8 mouse cellular contexts compared by ENCODE assay signal in genomic region chr19:59239124-59239817, GRCm38 (mm10). TPM values are rescaled to one million over a fixed set of nuclear protein-coding genes. Genes with fewer than 3 reads are reported as not detected.
A peak's percentile ranks its signal among the peaks of the same experiment; 100 is the strongest.
DNase-seq lines count a peak whose midpoint lies in the region; ATAC-seq lines count a peak whose summit lies in the region.

No protein-coding gene starts in this region.

- DNase-seq in R1 (ENCODE audit: low read depth, low spot score) = peak; percentile 80
- peak; percentile 90 to 92 for DNase-seq in cerebellum, postnatal 25 days
- DNase-seq in gastrocnemius, adult 18-20 months (ENCODE audit: low spot score) = peak; percentile 82
- DNase-seq in hindlimb bud, embryonic 11.5 days (ENCODE audit: extremely low spot score, low read depth, low spot score) = peak; percentile 56
- DNase-seq in left cerebral cortex, adult 18-20 months (ENCODE audit: low spot score in 2 of 2) = peak; percentile 88 to 89
- DNase-seq in right cerebral cortex, adult 2 months (ENCODE audit: low spot score in 2 of 2) = peak; percentile 89 to 91
- DNase-seq in urinary bladder, adult 2 months (ENCODE audit: low spot score) = peak; percentile 83

- peak; percentile 98 for ATAC-seq in megakaryocyte progenitor cell, adult 5-6 weeks (replicated peaks; ENCODE audit: poor library complexity)

RNA-seq across cellular contexts. Expression of gene Kcnk18, which starts 20.3 kb away (rescaled TPM):
- total RNA-seq in gastrocnemius, adult 18-20 months (2021) = not detected
- total RNA-seq in left cerebral cortex, adult 18-20 months (2021) = not detected
- not detected in 2 replicates for total RNA-seq in megakaryocyte progenitor cell, adult 5-6 weeks (2015)
- not detected in 2 replicates for total RNA-seq in megakaryocyte progenitor cell, adult 5-6 weeks (2017)
- not detected in 2 replicates for polyA plus RNA-seq in urinary bladder, adult 2 months (2012; rRNA removed)

RNA-seq across cellular contexts. Expression of gene Slc18a2, which starts 21.4 kb away (rescaled TPM):
- total RNA-seq in gastrocnemius, adult 18-20 months (2021) = under 1 TPM; 0.07 to 0.09 TPM
- under 1 TPM in 1 of 2 experiments, not detected in 1; 0.21 TPM for total RNA-seq in left cerebral cortex, adult 18-20 months (2021)
- total RNA-seq in megakaryocyte progenitor cell, adult 5-6 weeks (2015) = 4.6 and 9.5 TPM in 2 replicates
- 2.2 and 3.8 TPM in 2 replicates for total RNA-seq in megakaryocyte progenitor cell, adult 5-6 weeks (2017)
- 0.25 and 0.29 TPM in 2 replicates for polyA plus RNA-seq in urinary bladder, adult 2 months (2012; rRNA removed)

Comparison
In these comparisons a context has a peak if more than half of its experiments do, and no peak if none do; other contexts are left out.
1. Peak in every context shown above with its lines: DNase-seq and ATAC-seq.